Mouse (Mus musculus) G1E-ER4 (cell line): ENCODE data around the gene Tns2. TPM values are rescaled to one million over a fixed set of nuclear protein-coding genes. Genes with fewer than 3 reads are reported as not detected.

Source experiments
- GATA1 ChIP-seq: IDR thresholded peaks from one replicate; pipeline ENCODE4 v1.8.0; 2012; ENCODE audit warnings: low read length, inconsistent platforms
- polyA plus RNA-seq: library from polyadenylated mRNA; stranded (reverse); fragments of >175 nt; gene quantifications from 2 replicates; pipeline ENCODE4 v1.2.3, GENCODE M21; 2012

Gene Tns2
- polyA plus RNA-seq, 1 experiment = 0.48 TPM

DNA sequence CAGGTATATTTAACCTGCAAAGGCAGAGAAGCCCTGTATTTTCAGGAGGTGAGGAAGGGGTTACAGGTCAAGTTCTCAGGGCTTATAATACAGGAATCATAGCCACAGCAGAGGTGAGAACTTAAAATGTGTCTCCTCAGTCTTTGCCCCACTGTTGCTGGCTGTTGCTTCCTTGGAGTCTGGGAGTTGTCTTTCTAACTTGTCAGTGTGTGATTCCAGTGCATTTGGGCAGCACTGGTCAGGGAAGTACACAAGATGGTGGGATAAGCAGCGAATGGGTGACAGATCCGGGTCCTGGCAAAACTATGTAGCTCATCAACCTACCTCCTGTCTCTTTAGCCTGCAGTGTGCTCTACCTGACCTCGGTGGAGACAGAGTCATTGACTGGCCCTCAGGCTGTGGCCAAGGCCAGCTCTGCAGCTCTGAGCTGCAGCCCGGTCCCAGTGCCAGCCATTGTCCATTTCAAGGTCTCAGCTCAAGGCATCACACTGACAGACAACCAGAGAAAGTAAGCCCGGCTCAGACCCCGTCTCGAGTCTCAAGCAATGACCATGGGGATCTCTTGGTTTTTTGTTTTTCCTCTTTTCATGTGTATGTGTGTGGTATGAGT is 14.5 kb downstream of the Tns2 start:
- TF ChIP-seq GATA1 = no peak

DNA sequence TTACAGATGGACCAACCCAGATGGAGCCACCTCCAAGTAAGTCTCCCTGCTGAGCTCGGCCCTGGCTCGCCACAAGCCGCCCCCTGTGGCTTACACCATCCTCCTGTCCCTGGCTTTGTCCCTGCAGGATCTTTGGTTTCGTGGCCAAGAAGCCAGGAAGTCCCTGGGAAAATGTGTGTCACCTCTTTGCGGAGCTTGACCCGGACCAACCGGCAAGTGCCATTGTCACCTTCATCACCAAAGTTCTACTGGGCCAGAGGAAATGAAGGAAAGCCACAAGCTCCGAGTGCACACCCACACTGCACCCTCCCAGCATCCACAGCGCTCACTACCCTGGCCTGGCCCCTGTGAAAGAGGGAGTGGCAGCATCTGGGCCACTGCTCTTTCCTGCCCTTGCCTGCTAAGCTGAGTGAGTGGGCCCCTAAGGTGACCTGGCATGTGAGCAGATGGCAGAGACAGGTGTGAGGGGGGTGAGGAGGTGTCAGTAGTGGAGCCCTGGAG is 15.6 kb downstream of the Tns2 start:
- no peak for TF ChIP-seq GATA1

DNA sequence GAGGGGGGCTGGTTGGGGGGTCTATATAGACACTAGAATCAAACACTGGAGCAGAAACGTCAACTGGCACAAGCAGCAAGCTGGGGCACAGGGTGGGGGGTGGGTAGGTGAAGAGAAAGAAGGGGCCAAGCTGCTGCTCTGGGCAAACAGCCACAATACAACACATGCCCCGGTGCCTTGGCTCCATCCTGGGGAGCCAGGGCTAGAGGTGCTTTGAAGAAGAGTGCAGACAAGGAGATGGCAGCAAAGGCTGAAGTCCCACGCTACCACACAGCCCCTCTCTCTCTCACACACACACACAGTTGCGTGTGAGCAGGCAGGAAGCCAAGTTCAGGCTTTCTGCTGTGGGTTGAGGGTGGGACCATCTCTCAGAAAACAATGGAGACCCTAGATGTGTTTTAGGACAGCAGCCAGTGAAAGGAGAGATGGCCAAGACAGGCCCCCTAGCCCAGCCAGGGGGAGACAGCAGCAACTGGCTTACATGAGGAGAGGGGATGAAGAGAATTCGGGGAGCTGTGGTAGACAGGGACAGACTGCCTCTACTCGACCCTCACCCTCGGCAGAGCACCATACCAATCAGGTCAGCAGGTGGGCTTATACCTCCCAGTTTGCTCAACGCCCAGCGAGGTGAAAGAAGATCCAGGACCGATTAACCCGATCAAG is 16.7 kb downstream of the Tns2 start:
- no peak for TF ChIP-seq GATA1

DNA sequence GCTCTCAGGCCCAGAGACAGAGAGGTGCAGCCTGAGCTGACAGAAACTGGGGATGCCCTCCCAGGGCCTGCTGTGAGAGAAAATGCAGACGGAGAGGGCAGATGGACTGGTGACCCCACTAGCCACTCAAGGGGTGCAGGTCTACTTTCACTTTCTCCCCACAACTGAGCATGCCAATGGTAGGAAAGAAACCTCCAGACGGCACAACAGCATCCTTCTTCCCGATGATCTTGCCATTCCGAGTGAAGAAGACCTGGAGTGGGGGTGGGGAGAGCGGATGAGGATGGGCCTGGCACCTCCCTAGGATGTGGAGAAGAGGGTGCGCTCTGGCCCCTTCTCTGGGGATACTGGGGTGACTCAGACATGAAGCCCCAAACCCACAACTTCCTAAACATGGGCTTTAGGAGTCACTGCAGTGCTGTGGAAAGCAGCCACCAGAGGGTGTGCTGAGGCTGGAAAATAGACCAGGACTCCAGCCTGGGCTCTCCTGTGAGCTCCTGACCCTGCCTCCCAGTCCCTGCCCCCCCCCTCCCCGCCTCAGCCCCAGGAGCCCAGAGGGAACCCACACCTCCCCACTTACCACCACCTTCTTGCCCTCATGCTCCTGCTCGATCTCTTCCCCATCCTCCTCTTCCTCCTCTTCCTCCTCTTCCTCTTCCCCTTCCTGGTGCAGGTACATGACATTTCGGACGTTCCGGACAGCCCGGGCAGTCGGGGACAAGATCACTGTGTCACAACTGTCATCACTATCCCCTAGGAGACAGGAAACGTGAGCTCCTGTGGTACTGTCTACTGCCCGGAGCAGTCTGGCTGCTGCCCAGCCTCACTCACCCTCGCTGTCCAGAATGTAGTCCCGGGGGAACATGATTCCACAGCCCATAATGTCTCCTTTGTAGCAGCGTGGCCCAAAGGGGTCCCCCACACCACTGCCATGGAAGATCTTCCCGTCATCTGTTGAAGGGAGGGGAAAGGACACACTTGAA is 17.5 kb downstream of the Tns2 start:
- TF ChIP-seq GATA1 = no peak

DNA sequence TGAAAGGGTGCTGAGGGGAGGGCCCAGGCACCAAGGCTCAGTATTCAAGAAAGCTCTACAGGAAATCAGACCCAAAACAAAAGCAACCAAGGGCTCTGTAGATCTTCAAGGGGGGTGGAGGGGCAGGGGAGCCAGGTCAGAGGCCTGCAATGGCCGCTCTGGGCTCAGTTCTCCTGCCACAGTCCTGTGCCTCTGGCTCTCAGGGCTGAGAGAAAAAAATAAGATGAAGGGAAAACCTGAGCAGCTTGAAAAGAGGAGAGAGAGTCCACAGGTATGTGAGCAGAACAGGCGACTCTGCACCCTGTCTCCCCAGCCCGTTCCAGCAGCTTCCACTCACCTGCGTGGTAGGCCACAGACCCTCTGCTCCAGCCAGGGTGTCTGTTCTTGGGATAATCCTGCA is 18.4 kb downstream of the Tns2 start:
- TF ChIP-seq GATA1 = no peak

DNA sequence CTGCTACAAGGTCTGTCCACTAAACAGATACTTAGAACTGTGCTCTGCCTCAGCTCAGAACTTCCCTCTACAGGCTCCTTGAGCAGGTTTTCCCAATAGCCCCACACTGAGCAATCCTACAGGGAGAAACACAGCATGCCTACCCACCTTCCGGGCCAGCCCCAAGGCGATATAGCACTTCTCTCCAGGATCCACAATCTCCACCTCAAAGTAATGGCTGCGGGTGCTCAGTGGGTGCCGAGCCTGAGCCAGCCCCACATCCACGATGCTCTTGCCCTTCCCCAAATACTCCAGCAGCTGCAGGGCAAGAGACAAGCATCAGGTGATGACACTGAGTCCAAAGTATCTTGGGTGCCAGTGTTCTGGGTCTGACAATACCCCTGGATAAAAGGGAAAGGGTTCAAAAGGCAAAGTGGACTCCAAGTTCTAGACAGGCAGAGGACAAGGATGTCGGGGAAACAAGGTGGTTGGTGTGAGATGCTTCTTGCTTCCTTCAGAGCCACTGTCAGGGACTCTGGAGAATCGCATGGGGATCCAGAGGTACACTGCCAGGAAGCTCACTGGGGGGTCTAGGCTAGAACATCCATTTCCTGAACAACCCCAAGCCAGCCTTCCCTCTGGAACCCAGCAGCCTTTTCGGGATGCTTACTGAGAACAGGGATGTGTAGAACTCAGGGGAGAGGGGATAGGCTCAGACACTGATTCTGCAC is 19.1 kb downstream of the Tns2 start:
- TF ChIP-seq GATA1 = no peak

DNA sequence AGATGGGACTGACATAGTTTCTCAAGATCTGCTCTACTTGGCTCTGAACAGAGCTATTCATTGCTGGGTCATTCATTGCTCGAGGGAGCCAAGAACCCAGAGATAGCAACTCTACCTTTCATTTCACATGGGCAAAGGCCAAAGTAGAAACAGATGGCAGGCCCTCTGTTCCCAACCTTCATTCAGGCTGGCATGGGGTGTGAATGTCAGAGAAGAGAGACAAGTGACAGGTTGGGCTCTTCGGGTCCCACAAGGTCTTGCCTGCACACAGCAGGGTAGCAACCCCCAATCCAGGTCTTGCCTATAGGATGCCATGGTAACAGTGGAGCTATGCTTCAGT is 19.6 kb downstream of the Tns2 start:
- TF ChIP-seq GATA1 = no peak

DNA sequence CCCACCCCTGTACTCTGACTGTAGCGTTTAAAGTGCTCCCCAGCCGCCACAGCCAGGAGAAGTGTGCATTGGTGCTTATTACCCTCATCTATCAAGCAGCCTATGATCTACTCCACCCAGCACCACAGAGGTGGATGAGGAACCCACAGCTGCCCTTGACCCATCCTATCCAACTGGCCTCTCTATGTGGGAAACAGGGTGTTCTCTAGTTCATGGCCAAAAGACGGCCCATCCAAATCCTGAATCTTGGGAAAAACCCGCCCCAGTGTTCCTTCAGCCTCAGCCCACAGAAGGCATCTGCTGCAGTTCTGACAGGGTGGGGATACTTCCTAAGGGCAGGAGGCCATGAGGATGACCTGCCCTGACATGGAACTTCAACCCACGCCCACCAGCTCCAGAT is 20.3 kb downstream of the Tns2 start:
- no peak for TF ChIP-seq GATA1

DNA sequence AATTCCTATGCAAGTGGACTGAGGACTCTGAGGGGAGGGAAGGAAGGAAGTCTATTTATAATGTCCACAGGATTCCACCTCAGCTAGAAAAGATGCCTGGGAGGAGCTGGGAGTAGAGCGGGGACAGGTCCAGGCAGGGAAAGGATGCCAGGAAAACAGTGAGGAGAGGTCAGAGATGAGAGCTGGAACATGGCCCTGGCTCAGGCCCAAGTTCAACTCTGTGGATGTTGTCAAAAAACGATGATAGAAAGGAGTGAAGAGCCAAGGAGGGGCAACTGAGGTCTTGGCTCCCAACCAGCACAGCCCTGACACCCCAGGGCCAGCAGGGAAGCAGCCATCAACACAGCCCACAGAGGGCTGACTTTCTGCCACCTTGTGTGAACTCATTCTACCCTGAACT is 26.1 kb downstream of the Tns2 start:
- TF ChIP-seq GATA1 = no peak

DNA sequence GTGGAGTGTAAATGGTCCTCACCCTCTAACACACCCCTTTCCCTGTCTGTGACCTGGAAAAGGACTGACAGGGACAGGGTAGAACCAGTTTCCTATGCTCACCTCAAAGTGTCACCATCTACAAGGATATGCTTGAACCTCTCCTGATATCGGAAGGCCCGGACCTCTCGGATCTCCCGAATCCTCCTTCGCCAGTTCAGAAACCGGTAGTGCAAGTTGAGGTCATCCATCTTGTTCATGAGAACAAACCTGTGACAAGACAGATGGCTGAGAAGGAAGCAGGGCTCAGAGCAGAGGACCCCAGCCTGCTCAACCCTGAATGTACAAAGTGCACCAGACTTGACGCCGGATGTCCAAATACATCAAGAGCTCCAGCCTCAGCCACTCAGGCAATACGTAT is 33.1 kb downstream of the Tns2 start:
- no peak for TF ChIP-seq GATA1

DNA sequence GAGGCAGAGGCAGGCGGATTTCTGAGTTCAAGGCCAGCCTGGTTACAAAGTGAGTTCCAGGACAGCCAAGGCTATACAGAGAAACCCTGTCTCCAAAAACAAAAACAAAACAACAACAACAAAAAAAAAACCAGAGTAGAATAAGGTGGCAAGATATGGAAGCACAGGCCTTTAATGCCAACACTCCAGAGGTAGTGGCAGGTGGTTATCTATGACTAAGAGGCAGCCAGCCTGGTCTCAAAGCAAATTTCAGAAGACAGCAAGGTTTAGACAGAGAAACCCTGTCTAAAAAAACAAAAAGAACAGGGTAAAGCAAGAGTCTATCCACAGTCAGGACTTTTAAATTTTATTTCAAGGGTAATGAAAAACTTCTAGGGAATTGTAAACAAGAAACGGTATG is 34.5 kb downstream of the Tns2 start:
- no peak for TF ChIP-seq GATA1

DNA sequence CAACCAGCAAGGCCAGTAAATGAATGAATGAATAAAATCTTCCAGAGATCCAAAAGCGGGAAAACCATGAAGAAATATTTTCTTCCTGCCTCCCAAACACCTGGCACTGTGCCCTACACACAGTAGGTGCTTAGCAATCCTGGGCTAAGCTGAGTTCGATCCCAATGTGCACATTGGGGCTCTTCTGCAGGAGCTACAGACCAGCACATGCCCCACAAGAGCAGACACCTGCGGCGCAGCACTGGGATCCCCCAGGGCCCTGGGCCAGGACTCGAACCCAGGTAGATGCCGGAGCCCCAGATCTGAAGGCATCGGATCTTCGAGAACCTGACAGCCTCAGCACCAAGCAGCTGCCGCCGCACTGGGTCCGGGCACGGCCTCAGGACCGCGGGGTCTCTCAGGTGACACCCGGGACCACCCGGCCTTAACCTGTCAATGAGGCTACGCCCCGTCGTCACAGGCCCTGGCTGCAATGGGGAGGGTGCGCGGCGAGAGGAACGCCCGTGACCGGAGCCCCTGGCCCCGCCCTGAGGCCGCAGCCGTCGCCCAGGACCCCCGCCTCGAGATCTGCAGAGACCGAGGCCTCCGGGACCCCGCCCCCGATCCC is 35.4 kb downstream of the Tns2 start:
- TF ChIP-seq GATA1 = no peak

DNA sequence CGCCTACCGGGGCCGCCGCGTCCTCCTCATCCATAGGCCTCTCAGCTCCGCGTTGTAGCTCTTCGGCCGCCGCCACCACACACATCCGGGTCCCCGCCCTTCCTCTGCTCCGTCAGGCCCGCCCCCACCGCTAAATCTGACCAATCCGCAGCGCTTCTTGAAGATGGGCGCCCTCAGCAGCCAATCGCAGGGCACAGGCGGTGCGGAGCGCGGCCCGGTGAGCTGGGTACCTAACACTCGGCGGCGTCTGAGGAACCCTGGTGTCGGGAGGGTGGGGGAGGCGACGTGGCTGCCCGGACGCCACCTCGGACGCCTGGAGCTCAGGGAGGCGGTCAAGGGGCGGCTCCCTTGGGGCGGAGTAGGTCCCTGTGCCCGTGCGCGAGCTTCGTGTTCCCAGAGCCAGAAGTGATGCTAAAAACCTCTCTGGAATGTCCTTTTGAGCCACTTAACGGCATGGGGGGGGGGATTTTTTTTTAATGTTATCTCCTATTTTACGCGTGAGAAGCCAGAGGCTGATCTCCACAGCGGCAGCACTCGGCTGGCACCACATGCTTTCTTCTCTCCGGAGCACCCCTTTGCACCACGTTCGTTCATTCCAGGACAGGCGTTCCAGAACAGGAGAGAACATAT is 36.0 kb downstream of the Tns2 start, which contains the start of gene Spryd3:
Spryd3 (minus strand) TSS at position 106 of the 630 bp plus-strand sequence.
- no peak for TF ChIP-seq GATA1

DNA sequence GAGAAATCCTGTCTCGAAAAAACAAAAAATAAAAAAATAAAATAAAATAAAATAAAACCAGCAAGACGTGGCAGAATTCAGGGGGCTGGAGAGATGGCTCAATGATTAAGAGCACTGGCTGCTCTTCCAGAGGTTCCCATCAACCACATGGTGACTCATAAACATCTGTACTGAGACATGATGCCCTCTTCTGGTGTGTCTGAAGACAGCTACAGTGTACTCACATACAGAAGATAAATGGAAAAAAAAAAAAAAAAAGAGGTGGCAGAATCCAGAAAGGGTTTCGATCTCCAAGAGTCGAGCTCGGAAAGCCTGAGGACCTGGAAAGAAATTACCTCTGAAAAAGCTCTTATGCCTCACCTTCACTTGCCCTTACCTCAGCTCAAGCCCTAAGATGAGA is 40.9 kb downstream of the Tns2 start:
- TF ChIP-seq GATA1 = no peak
